Comparison of ENCODE assay signal across 10 mouse cellular contexts in genomic region chr7:28827338-28827737, GRCm38 (mm10). TPM values are rescaled to one million over a fixed set of nuclear protein-coding genes. Genes with fewer than 3 reads are reported as not detected.
DNase-seq lines count a peak whose midpoint lies in the region; ATAC-seq and TF ChIP-seq lines count a peak whose summit lies in the region.
"Had no signal": no experiment of that assay in that cellular context is flagged by ENCODE, and none has a peak within 500 bp of the region (broad histone marks: within the 10 kb centered on the region; RNA-seq: fewer than 3 reads in every experiment).

No protein-coding gene starts in this region.

- no peak overlapping the region for H3K9ac ChIP-seq in liver, postnatal 0 days (replicated peaks)
- no peak overlapping the region for H3K9ac ChIP-seq in stomach, embryonic 15.5 days
- H3K9ac ChIP-seq in midbrain, embryonic 15.5 days, result no peak overlapping the region
- H3K9ac ChIP-seq: heart, embryonic 13.5 days had no signal

- WGBS in liver, postnatal 0 days (ENCODE audit: insufficient replicate concordance), result 48% methylated on average over 3 of the region's 3 CpGs
- whole genome bisulfite sequencing in stomach, embryonic 15.5 days, result 38% methylated on average over 3 of the region's 3 CpGs
- 64% methylated on average over 3 of the region's 3 CpGs for WGBS in midbrain, embryonic 15.5 days

- no peaks in the 10 kb centered on the region for H3K9me3 ChIP-seq in liver, postnatal 0 days (ENCODE audit: low read length)
- H3K9me3 ChIP-seq in stomach, embryonic 15.5 days, result no peaks in the 10 kb centered on the region
- no peaks in the 10 kb centered on the region for H3K9me3 ChIP-seq in midbrain, embryonic 15.5 days
- H3K9me3 ChIP-seq: heart, embryonic 13.5 days had no signal

- H3K4me3 ChIP-seq in liver, postnatal 0 days (ENCODE audit: low read depth, low read length), result no peak overlapping the region
- H3K4me3 ChIP-seq in stomach, embryonic 15.5 days (replicated peaks), result no peak overlapping the region
- H3K4me3 ChIP-seq in midbrain, embryonic 15.5 days, result no peak overlapping the region
- H3K4me3 ChIP-seq: heart, embryonic 13.5 days had no signal

- peaks cover 48% of the 10 kb centered on the region for H3K4me1 ChIP-seq in liver, postnatal 0 days (ENCODE audit: insufficient read depth)
- H3K4me1 ChIP-seq in stomach, embryonic 15.5 days, result peaks cover 13% of the 10 kb centered on the region; the same call in 1 of the 2 replicates
- peaks cover 17% of the 10 kb centered on the region for H3K4me1 ChIP-seq in midbrain, embryonic 15.5 days

- peak overlapping the region; percentile 19; the same call in 1 of the 2 replicates for H3K4me2 ChIP-seq in liver, postnatal 0 days (ENCODE audit: low read depth, low read length)
- H3K4me2 ChIP-seq in stomach, embryonic 15.5 days, result no peak overlapping the region
- H3K4me2 ChIP-seq in midbrain, embryonic 15.5 days, result no peak overlapping the region
- H3K4me2 ChIP-seq: heart, embryonic 13.5 days had no signal

- ATAC-seq in liver, postnatal 0 days, result no peak
- 0 out of 2 replicates have a peak, but pooled peaks have one; percentile 5 for ATAC-seq in stomach, embryonic 15.5 days (ENCODE audit: insufficient read depth, low FRiP score, low read depth)
- ATAC-seq in midbrain, embryonic 15.5 days (replicated peaks), result no peak

- DNase-seq in adrenal gland, adult 8-10 months, result peak; percentile 24
- no peak for DNase-seq in adrenal gland, adult 18-20 months (ENCODE audit: low spot score in 2 of 2)
- peak; percentile 29 for DNase-seq in liver, postnatal 0 days
- DNase-seq in liver, result no peak
- peak; percentile 78 to 84 for DNase-seq in kidney, postnatal 25 days
- no peak for DNase-seq in gastrocnemius, adult 18-20 months (ENCODE audit: low spot score)
- DNase-seq: thymus, postnatal 4 days had no signal

- no peaks in the 10 kb centered on the region for H3K27me3 ChIP-seq in liver, postnatal 0 days (ENCODE audit: insufficient read depth, low read length)
- no peaks in the 10 kb centered on the region for H3K27me3 ChIP-seq in stomach, embryonic 15.5 days (replicated peaks)
- no peaks in the 10 kb centered on the region for H3K27me3 ChIP-seq in midbrain, embryonic 15.5 days (replicated peaks)
- H3K27me3 ChIP-seq: heart, embryonic 13.5 days had no signal

- H3K36me3 ChIP-seq in liver, postnatal 0 days (replicated peaks; ENCODE audit: insufficient read depth, low read length), result peaks cover 37% of the 10 kb centered on the region
- peaks cover 17% of the 10 kb centered on the region for H3K36me3 ChIP-seq in stomach, embryonic 15.5 days
- H3K36me3 ChIP-seq in midbrain, embryonic 15.5 days (replicated peaks), result peaks cover 18% of the 10 kb centered on the region; the same call in 1 of the 2 replicates

- TF ChIP-seq CTCF in liver, postnatal 0 days (IDR thresholded peaks at IDR 0.05; ENCODE audit: low read depth), result no peak

- no peak for TF ChIP-seq EP300 in liver, postnatal 0 days (IDR thresholded peaks at IDR 0.05; ENCODE audit: low read depth)

- H3K27ac ChIP-seq in liver, postnatal 0 days (ENCODE audit: low read depth), result peak overlapping the region; percentile 23
- peak overlapping the region; percentile 44; the same call in 1 of the 2 replicates for H3K27ac ChIP-seq in stomach, embryonic 15.5 days
- no peak overlapping the region for H3K27ac ChIP-seq in midbrain, embryonic 15.5 days
- H3K27ac ChIP-seq: heart, embryonic 13.5 days had no signal

RNA-seq across cellular contexts. Expression of gene Ech1, which starts 2.3 kb away (rescaled TPM):
- total RNA-seq in adrenal gland, adult 8-10 months (2022), result 100 to 1,000 TPM; 402 to 476 (median 431) TPM
- 100 to 1,000 TPM; 474 to 780 TPM for total RNA-seq in adrenal gland, adult 18-20 months (2021)
- 534 and 566 TPM in 2 replicates for polyA plus RNA-seq in liver, postnatal 0 days (2015; fragmentation: Nextera tagmentation; extraction: Ambion mirVana)
- 175 and 195 TPM in 2 replicates for polyA plus RNA-seq in stomach, embryonic 15.5 days (2015; fragmentation: Nextera tagmentation; extraction: Ambion mirVana)
- 100 to 1,000 TPM; 227 to 344 TPM for total RNA-seq in gastrocnemius, adult 18-20 months (2021)
- 92.7 and 94.7 TPM in 2 replicates for polyA plus RNA-seq in midbrain, embryonic 15.5 days (2015; fragmentation: Nextera tagmentation; extraction: Ambion mirVana)

RNA-seq across cellular contexts. Expression of gene Lgals4, which starts 6.3 kb away (rescaled TPM):
- total RNA-seq in adrenal gland, adult 8-10 months (2022), result 10 to 100 TPM in 2 of 4 experiments, 1 to 10 TPM in 2; 6.6 to 34.6 (median 18.8) TPM
- 10 to 100 TPM; 10.3 to 14.0 TPM for total RNA-seq in adrenal gland, adult 18-20 months (2021)
- 19.5 and 21.3 TPM in 2 replicates for polyA plus RNA-seq in liver, postnatal 0 days (2015; fragmentation: Nextera tagmentation; extraction: Ambion mirVana)
- polyA plus RNA-seq in stomach, embryonic 15.5 days (2015; fragmentation: Nextera tagmentation; extraction: Ambion mirVana), result 340 and 467 TPM in 2 replicates
- 1 to 10 TPM; 1.7 to 3.9 TPM for total RNA-seq in gastrocnemius, adult 18-20 months (2021)
- 5.6 and 8.2 TPM in 2 replicates for polyA plus RNA-seq in midbrain, embryonic 15.5 days (2015; fragmentation: Nextera tagmentation; extraction: Ambion mirVana)

RNA-seq across cellular contexts. Expression of gene Hnrnpl, which starts 19.0 kb away (rescaled TPM):
- total RNA-seq in adrenal gland, adult 8-10 months (2022), result 100 to 1,000 TPM; 331 to 473 (median 439) TPM
- total RNA-seq in adrenal gland, adult 18-20 months (2021), result 100 to 1,000 TPM; 327 to 346 TPM
- polyA plus RNA-seq in liver, postnatal 0 days (2015; fragmentation: Nextera tagmentation; extraction: Ambion mirVana), result 82.0 and 88.6 TPM in 2 replicates
- 239 and 240 TPM in 2 replicates for polyA plus RNA-seq in stomach, embryonic 15.5 days (2015; fragmentation: Nextera tagmentation; extraction: Ambion mirVana)
- 100 to 1,000 TPM; 110 to 131 TPM for total RNA-seq in gastrocnemius, adult 18-20 months (2021)
- polyA plus RNA-seq in midbrain, embryonic 15.5 days (2015; fragmentation: Nextera tagmentation; extraction: Ambion mirVana), result 175 and 176 TPM in 2 replicates

RNA-seq across cellular contexts. Expression of gene Lgals7, which starts 36.3 kb away (rescaled TPM):
- total RNA-seq in adrenal gland, adult 8-10 months (2022), result 1 to 10 TPM in 1 of 4 experiments, not detected in 3; 1.2 TPM
- under 1 TPM in 1 of 2 experiments, not detected in 1; 0.54 TPM for total RNA-seq in adrenal gland, adult 18-20 months (2021)
- 0.14 and 0.34 TPM in 2 replicates for polyA plus RNA-seq in liver, postnatal 0 days (2015; fragmentation: Nextera tagmentation; extraction: Ambion mirVana)
- polyA plus RNA-seq in stomach, embryonic 15.5 days (2015; fragmentation: Nextera tagmentation; extraction: Ambion mirVana), result 2.2 TPM in 2 replicates
- total RNA-seq in gastrocnemius, adult 18-20 months (2021), result under 1 TPM in 1 of 2 experiments, not detected in 1; 0.66 TPM
- polyA plus RNA-seq in midbrain, embryonic 15.5 days (2015; fragmentation: Nextera tagmentation; extraction: Ambion mirVana), result 7.8 and 9.2 TPM in 2 replicates

RNA-seq across cellular contexts. Expression of gene Rinl, which starts 38.6 kb away (rescaled TPM):
- 1 to 10 TPM; 1.9 to 4.4 (median 2.8) TPM for total RNA-seq in adrenal gland, adult 8-10 months (2022)
- total RNA-seq in adrenal gland, adult 18-20 months (2021), result 1 to 10 TPM; 2.6 to 3.2 TPM
- 7.2 and 7.6 TPM in 2 replicates for polyA plus RNA-seq in liver, postnatal 0 days (2015; fragmentation: Nextera tagmentation; extraction: Ambion mirVana)
- polyA plus RNA-seq in stomach, embryonic 15.5 days (2015; fragmentation: Nextera tagmentation; extraction: Ambion mirVana), result 6.2 and 6.6 TPM in 2 replicates
- under 1 TPM; 0.45 to 0.46 TPM for total RNA-seq in gastrocnemius, adult 18-20 months (2021)
- polyA plus RNA-seq in midbrain, embryonic 15.5 days (2015; fragmentation: Nextera tagmentation; extraction: Ambion mirVana), result 2.4 and 3.3 TPM in 2 replicates

Comparison
In these comparisons a context has a peak if more than half of its experiments do, and no peak if none do; other contexts are left out.
1. DNase-seq: peak in adrenal gland, adult 8-10 months (single experiment), liver, postnatal 0 days (single experiment) and kidney, postnatal 25 days (2 of 2); none in adrenal gland, adult 18-20 months (0 of 2), liver (single experiment) and gastrocnemius, adult 18-20 months (single experiment).